Mouse (Mus musculus): Measurements from ENCODE around the gene Nme7.

The Nme7 gene

DNA sequence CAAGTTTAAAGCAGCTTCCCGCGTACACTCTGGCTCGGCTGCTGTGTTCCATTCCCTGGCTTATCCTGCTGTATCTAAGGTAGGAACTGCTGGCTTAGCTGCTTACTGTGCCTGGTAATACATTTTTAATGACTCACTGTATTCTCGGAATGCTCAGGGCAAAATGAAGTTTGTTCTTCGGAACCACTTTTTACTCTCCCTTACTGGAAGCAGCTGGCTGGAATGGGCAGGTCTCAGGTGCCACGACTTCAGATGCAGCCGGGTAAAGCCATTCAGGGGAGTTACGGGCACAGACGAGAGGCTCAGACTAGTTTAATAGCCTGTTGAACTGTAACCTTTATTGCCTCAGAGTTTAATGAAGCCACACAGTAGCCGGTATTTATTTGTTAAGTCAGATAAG is 17.5 kb downstream of the Nme7 start:
- DNase-seq = no peak

DNA sequence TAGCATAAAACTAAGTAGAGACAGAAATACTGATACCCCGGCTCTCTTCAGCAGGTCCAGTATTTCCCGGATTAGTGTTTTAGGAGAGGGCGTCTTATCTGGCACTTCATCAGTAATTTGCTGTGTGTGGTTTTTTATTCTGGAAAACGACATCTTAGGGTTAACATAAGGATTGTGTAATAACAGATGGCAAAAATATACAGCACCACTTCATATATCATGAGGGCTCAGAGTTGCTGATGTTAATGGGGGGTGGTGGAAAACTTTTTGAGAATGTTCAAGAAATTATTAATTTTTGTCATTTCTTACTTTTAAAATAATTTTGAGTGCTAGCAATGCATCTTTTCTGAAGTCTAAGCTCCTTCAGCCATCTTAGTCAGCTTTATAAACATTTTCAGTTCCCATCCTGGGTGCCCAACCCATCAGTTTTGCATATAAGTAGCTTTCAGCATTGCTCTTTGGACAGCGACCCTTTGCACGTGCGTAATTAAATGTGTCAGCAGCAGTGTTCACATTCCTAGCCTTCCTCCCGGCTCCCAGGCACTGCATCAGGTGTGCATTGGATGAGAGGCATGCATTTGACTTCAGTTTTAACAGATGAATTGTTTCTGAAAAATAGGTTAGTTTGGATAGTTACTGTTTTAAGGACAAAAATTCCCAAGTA is 19.2 kb downstream of the Nme7 start:
- no peak for DNase-seq

DNA sequence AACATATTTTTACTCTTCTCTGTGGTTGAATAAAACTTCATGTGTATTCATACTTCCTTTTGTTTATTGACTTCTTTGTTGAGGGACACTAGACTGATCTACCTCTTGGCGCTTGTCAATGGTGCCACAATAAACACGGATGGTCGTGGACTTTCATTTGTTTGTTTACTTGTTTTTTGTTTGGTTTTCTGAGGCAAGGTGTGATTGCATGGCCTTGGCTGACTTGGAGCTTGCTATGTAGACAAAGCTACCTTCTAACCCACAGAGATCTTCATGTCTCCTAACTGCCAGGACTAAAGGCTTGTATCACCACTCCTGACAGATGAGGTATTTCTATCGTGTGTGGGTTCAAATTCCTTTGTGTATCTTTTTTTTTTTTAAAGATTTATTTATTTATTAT is 20.3 kb downstream of the Nme7 start:
- no peak for DNase-seq

DNA sequence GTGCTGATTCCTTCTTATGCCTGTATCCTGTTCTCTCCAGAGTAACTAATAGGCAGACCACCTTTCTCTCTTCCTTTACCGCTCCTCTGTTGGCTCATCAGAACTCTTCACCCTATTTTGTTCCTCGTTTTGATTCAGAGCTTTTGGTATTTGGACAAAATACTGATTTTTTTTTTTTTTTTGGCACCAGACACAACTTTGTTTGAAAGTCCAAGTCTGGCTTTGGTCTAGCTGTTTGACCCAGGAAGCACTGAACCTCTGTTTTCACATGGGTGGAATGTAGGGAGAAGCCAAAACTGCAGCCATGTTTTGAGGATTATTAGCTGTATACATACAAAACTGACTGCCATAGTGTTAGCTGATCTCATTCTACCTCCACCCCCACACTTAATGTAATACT is 21.0 kb downstream of the Nme7 start:
- no peak for DNase-seq

DNA sequence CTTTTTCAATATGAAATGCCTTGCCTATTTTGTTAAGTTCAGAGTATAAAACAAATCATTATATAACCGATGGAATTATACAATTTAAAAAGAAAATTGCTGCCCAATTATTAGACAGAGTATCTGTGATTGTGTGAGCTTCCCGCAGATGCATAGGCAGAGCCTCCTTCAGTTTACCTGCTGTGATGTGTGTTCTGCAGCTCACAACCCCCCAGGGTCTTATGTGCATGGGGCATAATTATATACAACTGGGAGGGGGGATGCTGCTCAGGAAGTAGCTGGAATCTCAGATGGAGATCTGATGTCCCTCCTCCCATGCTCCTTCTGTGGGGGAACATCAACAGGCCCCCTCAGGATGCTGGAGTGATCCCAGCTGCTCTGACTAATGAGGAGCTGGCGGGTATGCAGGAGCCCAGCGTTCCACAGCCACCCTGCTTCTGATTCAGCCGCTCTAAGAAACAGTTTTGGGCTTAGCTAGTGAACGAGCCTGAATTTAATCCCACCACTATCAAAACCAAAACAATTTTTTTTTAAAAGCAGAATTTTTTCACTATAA is 22.8 kb downstream of the Nme7 start:
- DNase-seq = peak; percentile 53

DNA sequence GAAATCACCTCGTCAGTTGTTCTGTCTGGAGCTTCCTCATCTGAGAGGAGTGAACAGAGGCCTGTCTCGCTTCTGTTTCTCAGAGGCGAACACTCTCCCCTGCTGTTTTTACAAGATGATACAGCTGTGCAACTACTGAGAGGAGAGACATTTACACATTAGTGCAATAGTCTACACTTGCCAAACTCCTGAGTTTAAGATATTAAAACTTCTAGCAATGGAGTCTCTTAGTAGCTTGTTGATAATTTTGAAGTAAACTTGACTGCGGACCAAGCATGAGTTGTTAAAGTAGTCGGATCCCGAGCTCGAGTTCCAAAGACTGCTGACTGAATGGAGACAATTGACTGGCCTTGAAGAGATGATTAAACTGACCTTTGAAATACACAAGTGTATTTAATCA is 23.8 kb downstream of the Nme7 start:
- no peak for DNase-seq

DNA sequence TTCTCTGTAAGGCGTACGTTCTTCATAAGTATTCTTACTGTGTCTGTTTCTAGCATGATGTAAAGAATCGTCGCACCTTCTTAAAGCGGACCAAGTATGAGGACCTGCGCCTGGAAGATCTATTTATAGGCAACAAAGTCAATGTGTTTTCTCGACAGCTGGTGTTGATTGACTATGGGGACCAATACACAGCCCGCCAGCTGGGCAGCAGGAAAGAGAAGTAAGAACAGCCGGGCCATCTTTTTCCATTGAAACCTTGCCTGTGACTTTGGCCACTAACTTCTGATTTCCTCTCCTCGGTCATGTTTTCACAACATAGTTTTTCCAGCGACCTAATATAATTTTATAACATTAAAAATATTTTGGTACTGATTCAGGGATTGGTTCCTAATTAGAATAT is 28.6 kb downstream of the Nme7 start:
- DNase-seq = no peak

DNA sequence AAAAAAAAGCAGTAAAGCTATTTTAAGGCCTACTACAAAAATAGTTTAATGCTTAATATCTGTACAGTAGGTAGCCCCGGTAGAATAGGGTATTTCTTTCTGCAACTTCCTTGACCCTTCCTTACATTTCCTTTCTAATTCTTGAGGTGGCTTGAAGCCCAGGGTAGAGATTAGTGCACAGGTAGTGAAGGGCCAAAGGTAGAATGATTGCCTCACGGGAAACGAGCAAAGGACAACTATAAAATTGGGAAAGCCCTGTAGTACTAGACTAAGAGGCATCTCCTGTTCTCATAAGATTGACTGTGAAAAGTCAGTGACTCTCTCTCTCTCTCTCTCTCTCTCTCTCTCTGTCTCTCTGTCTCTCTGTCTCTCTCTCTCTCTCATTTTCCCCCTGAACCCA is 31.5 kb downstream of the Nme7 start:
- DNase-seq = no peak

DNA sequence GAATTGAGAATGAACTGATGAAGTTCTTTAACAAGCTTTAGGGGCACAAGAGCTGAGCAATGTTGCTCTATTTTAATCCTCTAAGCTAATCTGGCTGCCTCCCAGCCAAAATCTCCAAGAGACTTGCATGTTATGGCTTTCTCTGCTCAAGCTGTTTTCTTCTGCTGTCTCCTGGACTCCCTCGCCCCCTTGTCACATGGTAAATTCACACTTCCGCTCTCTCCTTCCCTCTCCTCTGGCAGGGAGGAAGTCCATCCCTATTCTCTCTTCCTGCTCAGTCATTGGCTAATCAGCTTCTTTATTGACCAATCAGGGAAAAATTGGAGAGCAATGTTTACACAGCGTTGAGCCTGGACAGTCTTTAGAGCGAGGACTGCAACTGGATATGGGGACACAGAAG is 31.9 kb downstream of the Nme7 start:
- DNase-seq = no peak

DNA sequence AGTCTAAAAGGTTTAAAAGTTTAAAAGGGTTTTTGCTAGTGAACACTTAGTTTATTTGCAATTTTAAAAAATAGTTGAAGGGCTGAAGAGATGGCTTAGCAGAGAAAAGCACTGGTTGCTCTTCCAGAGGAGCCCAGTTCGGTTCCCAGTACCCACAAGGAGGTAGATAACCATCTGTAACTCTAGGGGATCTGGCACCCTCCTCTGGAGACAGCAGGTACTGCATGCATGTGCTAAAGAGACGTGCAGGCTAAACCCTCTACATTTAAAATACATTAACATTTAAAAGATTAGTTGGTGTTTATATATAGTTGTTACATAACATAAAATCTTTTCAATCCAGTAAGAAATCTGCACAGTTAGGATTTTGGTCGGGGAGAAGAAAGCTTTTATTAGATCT is 38.2 kb downstream of the Nme7 start:
- peak; percentile 32 for DNase-seq

DNA sequence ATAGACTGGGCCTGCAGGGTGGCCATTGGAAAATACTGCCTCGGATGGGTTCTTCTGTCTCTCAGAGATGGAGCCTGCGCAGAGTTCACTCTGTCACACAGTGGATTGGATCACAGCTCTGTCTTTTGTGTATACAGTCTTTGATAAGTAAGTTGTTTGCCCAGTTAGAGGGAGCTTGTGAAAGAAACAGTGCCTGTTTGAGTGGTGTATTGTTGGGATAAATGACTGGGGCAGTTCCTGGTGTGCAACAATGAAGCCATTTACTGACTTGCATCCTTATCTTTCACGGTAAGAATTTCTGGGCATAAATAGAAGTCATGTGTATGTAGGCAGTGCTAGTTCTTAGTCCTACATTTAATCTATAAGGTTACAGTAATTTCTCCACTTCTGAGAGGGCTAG is 49.5 kb downstream of the Nme7 start:
- no peak for DNase-seq

DNA sequence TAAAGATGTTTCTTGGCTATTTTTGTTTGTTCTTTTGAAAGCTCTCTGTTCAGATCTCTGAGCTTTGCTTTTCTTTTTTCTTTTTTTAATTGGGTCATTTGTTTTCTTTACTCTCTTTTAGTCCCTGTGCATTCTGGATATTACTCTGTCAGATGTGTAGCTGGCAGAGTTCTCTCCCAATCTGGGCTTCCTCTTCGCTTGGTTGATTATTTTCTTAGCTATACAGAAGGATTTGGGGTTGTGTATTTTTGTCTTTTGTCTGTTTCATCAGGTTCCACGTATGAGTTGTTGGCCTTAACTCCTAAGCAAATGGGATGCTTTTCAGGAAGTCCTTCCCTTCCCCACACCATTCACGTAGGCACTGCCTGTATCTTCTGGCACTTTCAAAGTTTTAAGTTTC is 54.1 kb downstream of the Nme7 start:
- no peak for DNase-seq

DNA sequence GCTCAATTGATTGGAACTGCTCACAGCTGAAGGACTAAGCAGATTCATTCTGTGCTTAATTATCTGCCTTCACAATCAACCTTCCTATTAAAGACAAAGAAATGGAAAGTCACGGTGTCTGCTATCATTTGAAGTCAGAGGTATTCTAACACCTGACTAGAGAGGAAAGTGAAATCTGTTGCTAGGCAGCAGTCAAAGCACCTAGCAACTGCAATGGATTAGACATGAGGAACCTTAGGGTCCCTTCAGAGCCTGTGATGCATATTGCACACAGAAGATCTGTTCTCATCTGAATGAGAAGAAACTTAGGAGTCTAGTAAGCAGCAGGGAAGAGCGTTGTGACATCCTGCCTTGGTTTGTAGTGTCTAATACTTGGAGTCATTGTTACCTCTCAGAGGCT is 58.1 kb downstream of the Nme7 start:
- no peak for DNase-seq

DNA sequence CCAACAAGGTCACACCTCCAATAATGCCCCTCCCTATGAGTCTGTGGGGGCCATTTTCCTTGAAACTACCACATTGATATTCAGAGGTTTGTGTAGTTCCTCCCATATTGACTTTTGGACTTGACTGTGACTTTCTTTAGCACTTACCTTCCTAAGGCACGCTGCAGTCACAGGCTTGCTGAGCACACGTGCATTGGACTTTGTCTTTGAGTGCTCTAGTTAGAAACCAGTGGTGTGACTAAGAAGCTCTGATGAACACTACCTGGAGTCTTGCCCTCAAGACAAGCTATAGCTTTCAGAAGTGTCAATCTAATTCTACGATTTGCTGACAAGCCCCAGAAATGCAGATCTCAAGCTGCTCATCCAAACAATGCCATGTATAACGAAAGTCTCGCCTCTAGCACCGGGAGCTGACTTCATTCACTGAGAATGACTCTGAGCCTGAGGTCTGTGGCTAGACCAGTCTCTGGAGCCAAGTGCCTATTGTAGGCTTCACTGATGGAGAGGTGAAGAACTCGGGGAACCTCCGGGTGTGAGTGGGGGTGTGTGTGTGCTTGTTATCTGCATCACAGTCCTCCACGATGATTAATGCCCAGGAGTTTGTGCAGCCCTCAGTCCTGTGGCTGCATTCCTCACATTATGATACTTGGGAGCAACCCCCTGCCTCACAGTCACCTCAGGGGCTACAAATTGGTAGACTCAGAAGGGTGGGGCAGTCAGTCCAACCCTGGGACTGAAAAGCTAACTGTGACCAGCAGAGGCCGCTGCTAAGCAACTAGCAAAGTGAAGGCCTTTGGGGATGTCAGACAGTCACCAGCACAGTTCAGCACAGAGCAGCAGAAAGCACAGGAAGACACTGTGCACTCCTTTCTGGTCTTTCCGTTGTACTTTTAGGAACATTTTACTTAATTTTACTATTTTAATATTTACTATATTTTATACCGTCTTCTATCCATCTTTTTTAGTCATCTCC is 62.5 kb downstream of the Nme7 start:
- DNase-seq = peak; percentile 83

DNA sequence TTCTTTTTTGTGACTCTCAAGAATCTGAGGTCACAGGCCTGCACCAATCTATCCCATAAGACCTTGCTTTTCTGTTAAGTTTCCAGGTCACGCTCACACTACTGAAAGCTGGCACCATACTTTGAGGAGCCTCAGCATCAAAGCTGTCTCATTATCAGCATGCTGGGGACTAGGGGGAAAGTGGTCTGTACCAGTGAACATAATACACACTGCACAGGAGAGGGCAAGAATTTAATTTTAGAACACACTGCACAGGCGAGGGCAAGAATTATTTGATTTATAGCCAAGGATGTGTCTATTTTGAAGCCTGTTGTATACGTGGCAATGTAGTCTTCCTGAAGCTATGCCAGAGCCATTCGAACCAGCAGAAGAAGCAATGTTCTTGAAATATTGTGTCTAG is 64.2 kb downstream of the Nme7 start:
- no peak for DNase-seq

DNA sequence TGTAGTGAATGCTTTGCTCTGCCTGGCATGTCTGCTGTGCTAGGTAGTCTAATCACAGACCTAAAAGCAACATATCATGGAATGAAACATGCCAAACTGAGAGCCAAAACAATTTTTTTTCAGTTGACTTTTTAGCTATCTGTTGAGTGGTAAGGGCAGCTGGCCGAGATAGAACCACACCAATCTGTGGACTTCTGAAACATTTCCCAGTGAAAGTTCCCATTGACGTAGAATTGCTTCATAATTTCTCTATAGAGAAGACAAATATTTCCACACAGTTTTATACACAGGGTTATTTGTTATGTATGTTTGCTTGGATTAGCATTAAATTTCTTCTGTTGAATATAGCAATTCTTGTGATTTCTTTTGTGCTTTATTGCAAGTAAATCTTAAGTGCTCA is 65.9 kb downstream of the Nme7 start:
- no peak for DNase-seq

DNA sequence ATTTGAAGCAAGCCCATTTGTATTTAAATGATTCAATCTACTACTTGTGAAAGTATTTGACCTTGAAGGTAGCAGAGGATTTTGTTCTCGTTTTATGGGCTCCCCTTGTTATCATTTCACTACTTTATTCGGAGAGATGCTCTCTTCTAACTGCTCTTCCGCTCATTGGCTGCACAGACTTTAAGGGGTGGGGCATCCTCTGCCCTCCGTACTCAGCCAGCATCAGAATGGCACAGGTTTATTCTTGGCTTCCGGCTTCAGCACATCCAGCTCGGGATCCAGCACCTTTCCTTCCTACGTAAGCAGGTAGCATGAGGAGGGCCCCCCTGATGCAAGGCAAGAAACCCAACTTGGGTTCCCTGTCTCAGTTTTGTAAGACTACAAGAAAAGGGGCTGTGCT is 69.1 kb downstream of the Nme7 start:
- DNase-seq = no peak

DNA sequence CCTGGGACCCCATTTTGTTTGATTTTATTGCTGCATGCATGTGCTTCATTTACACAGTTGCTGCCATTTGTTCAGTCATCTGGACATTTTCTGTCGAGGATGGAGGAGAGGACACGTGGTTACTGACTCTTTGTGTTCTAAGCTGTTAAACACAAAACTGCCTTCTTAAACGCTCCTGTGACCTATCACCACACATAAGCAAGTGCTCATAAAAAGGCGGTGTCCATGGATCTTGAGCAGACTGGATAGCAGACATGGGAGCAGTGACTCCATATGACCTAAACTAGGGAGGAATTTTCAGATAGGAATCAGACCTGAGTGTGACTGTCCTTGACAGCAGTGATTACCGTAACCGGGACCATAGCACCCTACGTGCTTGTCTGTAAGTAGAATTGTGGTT is 70.1 kb downstream of the Nme7 start:
- DNase-seq = no peak

DNA sequence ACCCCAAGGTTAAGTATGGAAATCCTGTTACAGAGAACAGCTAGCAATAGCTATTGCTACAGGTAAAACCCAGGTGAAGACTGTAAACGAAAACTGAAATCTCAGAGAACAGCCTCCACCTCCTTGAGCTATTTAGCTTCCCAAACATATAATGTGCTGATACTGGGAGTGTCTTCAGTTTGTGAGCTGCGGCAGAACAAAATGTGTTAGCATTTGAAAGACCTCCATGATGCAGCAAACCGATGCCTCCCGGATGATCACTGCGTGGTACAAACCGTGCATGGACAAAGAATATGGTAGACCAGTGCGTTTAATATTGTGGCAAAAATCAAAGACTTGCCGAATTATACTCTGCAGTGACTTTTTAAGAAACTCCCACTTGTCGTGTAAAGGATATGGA is 71.7 kb downstream of the Nme7 start:
- DNase-seq = no peak

DNA sequence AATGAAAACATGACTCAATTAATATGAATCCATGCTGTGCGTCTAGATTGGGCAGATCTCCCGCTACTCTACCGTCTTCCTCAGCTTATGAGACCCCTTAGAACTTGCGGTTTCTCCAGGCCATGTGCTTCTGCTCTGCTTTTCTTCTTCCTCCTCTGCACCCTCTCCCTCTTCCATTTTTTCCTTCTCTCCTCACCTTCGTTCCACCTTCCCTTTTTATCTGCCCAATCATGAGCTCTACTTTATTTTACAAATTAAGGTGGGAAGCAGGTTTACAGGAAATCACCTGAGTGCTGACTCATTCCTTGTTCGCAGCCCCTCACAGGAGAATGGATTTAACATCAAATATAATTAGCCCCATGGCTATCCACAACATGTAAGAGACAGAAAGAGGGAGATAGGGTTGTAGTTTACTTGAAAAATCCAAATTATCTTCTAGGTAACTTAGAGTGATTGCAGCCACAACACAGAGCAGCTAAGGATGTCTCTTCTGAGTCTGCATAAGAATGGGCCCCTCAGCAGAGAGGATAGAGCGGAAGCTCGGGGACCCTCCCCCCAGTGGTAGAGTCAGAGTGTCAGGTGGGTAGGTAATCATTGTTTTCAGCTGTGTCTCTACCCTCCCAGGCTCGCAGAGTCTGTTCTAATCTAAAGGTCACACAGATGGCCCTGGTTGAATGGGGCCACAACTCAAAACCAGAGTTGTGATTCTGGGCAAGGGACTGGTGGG is 73.0 kb downstream of the Nme7 start:
- no peak for DNase-seq

DNA sequence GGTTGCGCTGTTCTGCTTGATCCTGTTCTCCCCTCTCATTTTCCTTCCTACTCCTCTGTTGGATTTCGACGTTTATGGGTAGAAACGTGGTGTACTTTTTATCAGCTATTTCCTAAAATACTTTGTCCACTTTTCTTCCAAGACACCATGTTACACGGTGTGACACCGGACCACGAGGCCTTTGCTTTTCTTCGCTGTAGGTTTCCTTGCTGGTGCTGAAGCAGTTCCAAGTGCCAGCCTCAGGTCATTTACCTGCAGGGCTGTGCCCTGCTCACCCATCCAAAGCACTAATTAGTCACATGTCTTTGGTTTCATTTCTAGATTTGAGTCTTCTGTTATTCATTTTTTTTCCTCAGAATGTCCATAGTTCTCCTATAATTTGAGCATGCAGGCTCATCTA is 79.7 kb downstream of the Nme7 start:
- no peak for DNase-seq

DNA sequence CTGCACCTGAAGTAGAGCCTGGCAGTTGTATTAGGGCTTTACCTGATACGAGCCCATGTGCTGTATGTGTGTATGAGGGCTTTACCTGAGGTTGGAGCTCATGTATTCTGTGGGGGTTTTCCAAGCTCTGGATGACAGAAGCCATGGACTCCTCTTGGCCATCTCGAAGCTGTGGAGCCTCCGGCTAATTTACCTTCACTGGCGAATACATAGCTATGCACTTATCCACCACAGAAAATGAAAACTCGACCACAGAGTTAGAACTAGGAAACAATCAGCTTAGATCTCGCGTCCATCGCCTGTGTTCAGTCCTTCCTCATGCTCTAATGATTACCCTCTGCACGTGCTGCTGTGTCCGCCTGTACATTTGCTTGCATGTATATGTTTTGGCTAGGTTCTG is 80.4 kb downstream of the Nme7 start:
- no peak for DNase-seq

DNA sequence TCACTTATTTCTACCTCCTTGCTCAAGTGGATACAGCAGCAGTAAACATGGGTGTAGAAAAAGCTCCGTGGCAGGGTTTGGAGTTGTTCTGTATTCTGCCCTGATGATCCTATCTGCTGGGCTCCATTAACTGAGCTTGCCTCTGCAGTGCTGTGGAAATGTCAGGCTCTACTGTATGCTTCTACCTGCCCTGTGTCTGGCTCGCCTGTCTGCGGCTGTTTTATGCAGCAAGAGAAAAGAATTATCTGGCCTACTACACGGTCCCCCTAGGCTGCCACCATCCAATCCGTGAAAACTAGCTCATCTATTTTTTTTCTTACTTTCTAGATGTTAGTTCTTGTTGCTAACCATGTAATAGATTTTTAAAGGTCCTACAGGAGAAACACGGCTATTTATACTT is 81.1 kb downstream of the Nme7 start:
- DNase-seq = no peak

DNA sequence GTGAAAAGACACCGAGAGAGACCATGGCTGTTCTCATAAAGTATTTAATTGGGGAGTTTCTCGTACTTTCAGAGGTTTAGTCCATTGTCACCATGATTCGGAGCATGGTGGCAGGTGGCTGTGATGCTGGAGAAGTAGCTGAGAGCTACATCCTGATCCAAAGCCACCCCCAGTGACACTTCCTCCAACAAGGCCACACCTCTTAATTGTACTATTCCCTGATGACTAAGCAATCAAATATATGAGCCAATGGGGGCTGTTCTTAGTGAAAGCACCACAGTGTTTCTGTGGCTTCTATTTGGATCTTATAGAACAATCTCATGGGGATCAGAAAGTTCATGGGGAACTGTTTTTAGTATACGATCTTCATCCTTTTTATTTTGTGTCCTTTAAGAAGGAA is 85.8 kb downstream of the Nme7 start:
- no peak for DNase-seq
